Mouse (Mus musculus) cerebellum, postnatal 10 days (tissue): ENCODE measurements around the gene Vars2.

ENCODE experiments used
- DNase-seq, 2 experiments: peaks; one replicate each; pipeline ENCODE4 v3.0.0; 2021; ENCODE audit warnings: mixed read lengths in 2 of 2

Vars2 gene

DNA sequence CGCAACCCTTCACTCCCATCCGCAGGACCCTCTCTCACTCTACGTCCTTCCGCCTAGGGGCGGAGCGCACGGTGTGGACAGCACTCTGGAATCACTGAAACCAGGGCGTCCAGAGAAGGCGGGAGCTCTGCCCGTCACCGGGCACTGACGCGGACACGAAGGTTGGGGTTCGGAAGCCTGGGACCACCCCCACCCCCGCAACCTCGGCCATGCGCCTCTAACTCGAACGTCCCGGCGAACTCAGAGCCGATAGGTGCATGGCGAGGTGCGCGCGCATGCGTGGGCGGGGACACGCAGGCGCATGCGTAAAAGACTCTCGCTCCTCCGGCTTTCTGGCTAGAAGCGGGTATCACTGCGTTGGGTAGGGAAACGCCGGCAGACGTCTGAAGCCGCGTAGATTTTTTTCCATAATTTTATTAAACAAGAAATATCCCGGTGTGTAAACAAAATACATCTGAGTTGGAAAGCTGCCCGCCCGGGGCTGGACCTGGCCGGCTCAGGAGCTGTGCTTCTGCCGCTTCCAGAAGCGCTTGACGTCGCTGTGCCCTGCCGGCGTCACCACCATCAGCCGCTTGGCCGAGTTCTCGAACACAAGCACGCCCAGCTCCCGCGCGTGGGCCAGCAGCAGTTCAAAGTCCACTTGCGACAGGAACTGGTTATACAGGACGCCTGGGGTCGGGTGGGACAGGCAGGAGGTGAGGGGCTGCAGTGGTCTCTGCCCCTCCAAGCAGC, at the start of gene Vars2:
TSS of gene Vars2 (minus strand) at position 259 of the 732 bp plus-strand sequence.
- DNase-seq: peak; percentile 99

DNA sequence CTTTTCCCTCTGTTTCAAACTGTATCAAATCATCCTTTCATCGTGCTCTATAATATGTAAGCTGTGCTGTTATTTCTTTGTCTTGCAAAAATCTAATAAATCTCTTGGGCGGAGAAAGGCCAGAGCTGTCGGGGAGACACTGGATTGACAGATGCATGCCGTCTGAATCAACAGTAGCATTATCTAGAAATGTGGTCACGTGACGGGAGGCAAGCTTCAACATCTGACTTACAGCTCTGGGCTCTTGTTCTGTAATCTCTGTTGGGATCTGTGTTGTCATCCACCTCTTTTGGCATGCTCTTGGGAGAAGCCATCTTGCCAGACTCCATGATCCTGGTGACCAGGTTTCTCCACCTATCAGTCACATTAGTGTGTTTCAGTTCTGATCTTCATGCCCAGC, 49.7 kb upstream of the Vars2 start:
- DNase-seq: no peak

DNA sequence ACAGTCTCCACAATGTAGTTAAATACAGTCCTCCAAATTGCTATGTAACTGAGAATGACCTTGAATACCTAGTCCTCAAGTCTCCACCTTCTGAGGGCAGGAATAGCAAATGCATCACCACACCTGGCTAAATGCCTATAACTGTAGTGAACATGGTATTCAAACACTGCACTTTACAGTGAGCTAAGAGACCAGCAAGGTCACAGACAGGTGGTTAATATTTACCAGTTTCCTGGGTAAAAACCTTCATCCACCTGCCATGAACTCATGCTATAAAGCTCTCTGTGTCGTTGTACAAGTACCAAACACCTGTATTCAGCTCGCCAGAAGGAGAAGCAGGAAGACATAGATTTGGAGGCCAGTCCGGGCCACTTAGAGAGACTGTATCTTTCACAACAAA, 48.7 kb upstream of the Vars2 start:
- no peak for DNase-seq

DNA sequence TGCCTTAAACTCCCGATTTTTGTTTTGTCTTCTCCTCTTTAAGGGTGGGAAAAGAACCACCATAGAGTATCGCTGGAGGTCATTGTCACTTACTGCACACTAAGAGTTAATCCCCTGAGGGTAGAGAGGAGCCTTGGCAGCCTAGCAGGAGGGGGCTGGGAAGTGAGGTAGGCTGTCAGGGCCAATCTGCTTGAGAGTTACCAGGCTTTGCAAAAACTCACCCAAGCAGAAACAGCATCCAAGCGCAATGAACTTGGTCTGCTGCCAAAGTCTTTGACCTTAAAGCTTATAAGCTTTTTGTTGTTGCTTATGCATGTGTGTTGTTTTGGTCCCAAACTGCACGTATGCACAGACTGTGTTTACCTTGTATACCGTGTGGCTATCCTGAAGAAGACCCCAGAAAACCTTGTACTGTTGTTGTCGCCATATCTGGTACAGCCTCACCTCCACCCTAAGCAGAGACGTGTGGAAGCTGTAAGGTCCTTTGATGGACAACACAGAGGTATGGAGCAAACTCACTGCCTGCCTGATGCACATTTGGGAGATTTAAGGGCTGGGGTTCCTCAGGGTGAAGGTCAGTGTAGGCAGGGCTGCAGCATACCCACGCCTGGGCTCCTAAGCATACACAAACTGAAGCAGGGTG, 43.4 kb upstream of the Vars2 start:
- peak; percentile 86 to 88 for DNase-seq

DNA sequence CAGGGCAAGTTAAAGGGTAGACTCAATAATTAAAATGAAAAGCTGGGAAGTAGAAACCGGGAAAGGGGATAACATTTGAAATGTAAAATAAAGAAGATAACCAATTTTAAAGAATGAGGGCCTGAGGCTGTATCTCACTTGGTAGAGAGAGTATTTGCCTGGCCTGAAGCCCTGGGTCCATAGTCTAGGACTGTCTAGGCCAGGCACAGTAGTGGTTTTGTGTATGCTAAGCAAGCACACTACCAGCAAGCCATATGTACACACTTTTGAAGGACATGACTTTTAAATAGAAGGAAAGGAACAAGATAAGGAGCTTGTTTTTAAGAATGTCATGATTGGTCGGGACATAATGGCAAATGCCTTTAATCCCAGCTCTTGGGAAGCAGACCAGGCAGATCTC, 41.2 kb upstream of the Vars2 start:
- no peak for DNase-seq

DNA sequence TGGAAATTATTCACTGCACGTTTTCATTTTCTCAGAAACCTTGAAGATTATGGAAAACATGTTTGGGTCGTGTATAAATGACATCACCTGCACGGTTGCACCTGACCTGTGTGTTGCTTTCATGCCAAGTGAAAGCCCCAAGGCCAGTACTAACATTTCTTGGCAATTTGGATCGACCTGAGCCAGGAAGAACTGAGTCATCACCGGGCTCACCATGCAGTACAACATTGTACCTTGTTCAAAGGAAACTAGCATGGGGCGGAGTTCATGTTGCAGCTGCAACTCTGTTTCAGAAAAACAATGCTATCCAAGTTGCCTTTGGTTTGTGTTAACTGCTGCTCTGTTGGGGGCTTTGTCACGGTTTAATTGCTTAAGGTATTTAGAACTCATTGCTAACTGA, 40.5 kb upstream of the Vars2 start:
- no peak for DNase-seq

DNA sequence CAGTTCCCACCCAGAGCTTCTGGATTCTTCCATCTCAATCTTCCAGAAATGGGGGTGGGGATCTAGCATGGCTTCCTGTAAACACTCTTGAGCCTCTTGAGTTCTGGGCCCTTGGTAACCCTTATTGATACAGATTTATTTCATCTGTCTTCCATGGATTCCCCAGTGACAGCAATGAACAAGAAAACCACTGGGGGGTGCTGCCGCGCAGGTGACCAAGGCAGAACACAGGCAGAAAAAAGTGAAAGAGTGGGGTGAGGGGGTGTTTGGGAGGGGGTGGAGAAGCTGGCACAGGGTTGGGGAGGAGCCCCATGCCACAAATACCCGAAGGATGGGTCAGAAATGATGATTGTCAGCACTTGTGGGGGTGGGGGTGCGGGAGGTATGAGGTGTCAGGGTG, 38.4 kb upstream of the Vars2 start:
- DNase-seq: peak; percentile 82 to 88

DNA sequence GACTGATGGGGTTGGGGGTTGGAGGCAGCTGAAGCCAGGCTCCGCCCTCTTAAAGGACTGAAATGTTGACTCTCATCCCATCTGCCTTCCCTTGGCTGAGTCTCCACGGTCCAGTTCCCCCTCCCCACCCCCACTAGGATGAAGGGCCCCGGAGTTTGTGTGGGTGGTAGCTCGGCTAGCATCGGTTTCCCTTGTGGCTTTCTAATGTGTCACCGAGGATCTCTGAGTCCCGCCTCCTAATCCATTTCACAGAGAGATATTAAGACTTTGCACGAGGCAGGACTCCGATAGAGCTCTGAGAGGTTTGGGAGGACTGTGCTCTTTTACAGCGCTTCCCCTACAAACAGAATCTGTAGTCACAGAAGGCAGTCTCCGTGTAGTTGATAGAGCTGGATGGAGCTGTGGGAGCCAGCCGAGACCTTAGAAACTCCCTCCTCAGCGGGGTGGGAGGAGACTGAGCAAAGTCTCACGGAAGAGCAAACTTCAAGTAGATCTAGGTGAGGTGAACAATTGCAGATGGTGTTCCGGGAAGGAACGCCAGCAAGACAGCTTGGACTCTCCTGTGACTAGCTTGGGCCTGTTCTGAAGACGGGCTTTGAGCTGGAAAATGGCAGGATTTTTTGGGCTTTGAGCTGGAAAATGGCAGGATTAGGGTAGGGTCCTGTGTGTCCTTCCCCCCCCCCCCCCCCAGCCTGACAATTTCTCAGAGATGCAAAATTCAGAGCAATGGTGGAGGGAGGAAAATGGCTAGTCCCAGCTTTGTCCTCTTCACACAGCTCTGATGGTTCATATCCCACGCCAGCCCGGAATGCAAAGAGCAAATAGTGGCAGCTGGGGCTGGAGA, 37.5 kb upstream of the Vars2 start, which contains the start of gene Ddr1:
TSS of gene Ddr1 (minus strand) at position 1 of the 844 bp plus-strand sequence.
- peak; percentile 89 to 90 for DNase-seq

DNA sequence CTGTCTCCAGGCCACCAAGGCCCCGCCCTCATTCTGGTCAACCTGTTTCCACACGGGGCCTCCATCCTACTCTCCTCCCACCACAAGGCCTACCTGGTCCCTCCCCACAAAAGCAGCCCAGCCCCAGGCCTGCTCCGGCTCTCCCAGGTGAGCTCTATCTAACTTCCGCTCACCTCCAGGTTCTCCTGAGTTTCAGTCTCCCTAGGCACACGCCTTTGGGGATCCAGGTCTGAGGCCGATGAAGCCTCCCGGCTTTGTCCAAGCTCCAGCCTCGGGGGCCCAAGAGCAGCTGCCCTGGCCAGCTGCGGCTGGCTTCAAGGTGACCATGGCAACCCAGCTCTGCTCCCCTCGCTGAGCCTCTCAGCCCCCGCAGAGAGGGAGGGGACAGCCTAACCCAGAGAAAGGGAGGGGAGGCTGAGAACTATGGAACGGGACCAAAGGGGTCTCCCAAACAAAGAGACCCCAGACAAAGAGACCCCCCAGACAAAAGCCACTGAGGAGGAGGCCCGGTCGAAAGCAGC, 36.4 kb upstream of the Vars2 start:
- peak; percentile 82 to 91 for DNase-seq

DNA sequence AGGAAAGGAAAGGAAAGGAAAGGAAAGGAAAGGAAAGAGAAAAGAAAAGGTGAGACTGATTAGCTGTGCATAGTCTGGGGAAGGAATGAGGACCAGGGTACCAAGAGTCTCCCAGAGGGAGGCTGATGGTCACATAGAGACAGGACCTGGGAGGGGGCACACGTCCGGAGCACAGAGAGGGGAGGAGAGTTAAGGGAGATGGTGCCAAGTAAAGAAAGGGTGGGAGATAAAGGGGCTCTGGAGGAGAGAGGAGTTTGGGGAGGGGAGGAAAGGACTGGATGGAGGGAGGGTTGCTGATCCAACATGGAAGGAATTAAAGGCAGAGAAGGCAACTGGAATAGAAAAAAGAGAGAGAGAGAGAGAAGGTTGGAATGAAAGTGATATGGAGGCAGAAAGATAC, 35.7 kb upstream of the Vars2 start:
- DNase-seq: no peak

DNA sequence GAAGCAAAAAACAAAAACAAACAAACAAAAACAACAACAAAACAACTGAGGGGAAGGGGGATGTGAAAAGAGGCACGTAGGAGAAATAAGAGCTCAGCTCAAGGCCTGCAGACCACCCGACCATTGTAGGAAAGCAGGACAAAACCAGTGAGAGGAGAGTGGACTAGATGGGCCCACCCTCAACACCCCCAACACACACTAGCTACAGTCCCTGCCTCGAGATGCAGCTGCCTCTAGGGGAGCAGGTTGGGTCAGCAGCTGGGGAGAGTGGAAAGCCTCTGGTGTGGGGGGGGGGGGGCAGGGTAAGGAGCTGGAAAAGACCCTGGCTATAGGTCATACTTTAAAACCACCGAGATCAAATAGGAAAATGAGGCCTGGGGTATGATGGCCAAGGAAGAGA, 35.2 kb upstream of the Vars2 start:
- DNase-seq: no peak

DNA sequence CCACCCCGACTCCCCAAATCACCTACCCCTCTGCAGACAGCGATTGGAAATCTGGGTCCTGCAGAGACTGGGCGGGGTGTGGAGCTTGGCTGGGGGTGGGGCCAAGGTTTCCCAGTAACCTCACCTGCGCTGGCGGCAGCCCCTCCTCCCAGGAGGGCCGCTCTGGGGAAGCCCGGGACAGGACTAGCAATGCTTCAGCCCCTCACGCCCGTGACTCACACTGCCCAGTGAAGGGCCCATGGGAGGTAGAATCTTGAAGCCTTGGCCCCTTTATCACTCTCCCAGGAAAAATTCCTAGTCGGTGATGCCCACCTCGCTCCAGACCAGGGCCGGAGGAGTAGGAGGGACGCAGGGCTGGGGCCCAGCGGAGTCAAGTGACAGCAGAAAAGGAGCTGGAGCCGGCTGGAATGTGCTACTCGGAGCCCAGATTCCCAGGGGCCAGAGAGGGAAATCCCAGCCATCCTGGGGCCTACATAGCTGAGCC, 34.6 kb upstream of the Vars2 start:
- peak; percentile 69 to 70 for DNase-seq

DNA sequence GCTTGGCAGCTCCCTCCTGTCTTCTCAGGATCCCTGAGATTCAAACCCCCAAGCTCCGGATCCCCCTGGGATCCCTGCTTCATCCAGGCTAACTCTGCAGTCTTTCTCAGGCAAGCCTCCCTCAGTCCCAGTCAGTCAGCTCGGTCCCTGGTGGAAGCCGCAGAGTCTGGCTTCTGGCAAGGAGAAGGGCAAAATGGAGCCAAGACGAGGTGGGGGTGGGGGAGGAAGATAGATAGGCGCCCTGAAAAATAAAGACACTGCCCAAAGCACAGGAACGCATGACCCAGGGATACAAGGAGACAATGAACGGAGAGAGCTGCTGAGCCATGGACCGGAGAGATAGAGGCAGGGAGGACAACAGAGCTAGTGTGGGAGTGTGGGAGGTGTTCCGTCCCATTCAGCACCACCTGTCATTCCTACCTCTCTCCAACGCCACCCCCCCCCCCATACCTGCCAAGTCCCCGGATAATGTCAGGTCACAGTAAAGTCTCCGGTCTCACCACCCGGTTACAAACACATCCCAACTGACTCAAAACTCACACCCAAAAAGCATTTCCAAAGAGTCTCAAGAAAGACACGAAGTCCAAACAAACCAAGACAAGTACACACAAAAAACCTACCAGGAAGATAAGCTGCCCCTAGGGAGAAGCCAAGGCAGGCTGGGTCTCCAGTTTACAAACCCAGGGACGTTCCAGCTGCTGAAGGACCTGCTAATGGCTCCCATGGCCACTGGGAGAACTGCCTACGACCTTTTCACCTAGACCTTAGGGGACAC, 34.0 kb upstream of the Vars2 start:
- peak; percentile 76 to 80 for DNase-seq

DNA sequence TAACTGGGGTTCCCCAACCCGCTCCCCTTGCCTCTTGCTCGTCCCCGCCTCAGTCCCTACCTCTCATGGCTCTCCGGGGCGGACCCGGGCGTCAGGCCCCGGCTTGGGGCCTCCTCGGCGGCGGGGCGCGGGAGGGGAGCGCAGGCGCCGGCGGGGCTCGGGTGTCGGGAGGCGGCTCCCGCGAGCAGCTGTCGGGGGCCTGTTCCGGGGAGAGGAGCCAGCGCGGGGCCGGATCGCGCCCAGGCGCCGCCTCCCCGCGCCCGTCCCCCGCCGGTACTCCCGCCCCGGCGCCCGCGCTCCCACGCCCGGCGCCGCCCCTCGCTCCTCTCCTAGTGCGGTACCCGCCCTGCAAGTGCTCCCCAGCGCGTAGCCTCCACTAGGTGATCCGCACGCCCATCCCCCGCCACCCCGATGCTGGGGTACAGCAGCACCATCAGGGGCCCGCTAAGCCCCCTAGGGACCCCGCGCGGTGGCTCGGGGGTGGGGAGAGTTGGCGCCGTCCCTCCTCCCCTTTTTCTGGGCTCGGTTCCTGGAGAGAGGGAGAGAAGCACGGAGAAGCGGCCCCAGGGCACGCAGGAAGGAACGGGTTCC, 33.1 kb upstream of the Vars2 start:
- peak; percentile 84 to 88 for DNase-seq

DNA sequence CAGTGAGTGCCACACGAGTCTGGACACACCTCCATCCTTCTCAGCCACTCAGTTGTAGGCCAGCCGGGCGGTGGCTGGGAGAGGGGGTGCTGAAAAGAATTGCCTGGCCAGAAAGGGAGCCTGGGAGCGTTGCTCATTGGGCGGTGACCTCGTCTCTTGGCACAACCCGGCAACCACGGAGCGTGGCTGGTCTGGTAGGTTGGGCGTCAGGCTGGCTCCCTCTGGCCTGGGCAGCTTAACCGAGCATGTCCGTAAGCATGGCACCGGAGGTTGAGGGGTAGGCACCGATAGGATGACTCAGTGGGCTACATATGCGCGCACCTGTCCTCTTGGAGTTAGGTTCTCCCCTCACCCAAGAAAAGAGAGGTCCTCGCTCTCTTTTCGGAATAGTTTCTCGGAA, 32.5 kb upstream of the Vars2 start:
- DNase-seq: peak; percentile 90 to 93

DNA sequence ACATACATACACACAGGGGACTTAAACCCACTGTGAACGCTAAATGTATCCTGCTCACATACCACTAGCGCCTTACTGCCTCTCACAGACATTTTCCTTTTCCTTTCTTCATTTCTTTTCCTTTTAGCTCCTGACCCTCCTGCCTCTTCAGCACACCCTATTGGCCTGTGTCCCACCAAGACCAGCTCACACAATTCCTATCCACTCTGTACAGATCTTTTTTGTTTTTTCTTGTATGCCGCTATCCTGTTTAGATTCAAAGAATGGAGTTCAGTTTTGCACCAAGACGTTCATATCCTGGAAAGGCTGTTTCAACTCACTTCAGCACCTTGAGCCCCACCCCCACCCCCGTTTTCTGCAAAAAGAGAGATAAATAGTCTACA, 31.1 kb upstream of the Vars2 start:
- DNase-seq: no peak

DNA sequence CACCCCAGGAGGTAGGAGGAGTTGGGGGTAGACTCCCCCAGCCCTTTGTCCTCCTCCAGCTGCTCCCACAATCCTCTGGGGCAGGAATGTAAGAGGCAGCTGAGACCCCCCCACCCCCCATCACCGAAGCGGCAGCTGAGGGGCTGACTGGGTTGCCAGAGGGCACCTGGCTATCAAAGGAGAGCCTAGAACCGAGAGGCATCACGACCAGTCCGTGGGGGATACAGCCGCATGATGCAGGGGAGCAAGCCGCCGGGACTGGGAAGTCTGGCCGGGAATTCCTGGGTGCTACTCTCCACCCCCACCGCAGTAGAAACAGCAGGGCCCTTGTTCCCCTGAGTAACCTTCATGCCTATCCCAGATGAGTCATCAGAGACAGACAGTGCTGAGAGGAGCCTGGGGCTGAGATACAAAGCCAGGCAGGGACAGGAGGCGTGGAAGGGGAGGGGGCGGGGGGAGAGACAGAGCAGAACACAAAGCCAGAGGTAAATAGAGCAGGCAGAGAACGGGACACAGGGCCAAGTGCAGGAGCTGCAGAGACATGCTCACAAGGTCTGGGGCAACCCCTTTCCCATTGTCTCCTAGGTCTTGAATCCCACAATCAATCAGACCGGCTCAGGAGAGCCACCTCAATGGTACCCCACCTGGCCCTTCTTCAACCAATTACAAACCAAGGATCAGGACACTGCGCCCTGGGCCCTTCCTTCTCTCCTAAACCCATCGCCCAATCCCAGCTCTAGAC, 30.5 kb upstream of the Vars2 start:
- DNase-seq: peak; percentile 84 to 85

DNA sequence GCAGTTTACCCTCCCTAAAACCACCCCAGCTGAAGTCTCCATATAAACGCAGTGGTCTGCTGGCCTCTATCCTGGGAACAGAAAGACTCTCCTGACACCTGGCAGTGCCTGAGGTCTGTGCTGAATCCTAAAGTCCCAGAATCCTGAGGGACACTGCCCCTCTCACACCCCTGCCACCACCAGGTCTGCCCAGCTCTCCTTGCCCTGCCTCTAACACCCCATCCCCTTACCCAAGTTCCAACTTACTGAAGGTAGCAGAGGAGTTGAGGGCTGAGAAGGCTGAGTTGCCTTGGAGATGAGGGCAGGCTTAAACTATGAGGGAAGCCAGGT, 30.0 kb upstream of the Vars2 start:
- DNase-seq: no peak

DNA sequence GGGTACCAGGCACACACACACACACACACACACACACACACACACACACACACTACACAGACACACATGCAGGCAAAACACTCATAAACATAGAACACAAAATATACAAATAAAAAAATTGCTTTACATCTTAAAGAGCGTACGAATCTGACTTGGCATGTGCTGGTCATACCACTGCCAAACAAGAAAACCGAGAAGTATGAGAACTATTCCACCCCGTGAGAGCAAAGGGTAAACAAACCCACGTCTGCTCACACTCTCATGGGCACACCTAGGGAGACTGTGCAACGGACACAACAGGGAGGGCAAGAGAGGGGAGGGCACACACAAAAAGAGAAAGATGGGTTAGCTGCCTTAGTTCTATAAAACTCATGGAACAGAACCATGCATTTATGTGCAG, 29.3 kb upstream of the Vars2 start:
- no peak for DNase-seq

DNA sequence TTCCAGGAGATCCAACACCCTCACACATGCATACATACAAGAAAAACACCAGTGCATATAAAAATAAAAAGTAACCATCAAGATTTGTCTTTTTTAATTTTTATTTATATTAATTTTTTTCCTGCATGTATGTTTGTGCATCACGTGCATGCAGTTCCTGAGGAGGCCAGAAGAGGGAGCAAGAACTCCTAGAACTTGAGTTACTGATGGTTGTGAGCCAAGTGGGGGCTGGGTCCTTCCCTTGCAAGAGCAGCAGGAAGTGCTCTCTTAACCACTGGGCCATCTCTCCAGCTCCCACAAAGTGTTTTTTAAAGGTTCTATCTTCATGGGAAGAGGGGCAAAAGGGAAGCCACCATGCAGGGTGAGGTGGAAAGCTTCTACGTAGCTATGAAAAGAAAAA, 27.9 kb upstream of the Vars2 start:
- peak; percentile 80 to 88 for DNase-seq

DNA sequence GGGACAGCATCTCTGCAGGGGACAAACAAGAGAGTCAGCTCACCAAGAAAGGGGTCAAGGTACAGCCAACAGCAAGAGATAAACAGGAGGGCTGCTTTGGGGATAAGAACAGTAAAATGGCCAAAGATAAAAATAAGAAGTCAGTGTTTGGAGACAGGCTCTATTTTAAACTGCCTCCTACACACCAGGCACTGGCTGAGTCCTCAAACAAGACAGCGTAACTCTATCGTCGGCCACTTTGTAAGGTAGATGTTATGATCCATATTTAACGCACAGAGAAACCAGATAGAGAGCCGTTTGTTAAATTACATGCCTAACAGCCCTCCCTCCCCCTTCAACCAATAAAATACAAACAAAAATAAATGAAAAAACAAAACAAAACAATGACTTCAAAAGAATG, 26.5 kb upstream of the Vars2 start:
- DNase-seq: no peak
